Mouse (Mus musculus) sigmoid colon, adult 10 weeks (tissue): ENCODE measurements around the gene Olfr190. TPM values are rescaled to one million over a fixed set of nuclear protein-coding genes. Genes with fewer than 3 reads are reported as not detected.

Experiments used
- polyA plus RNA-seq: library from polyadenylated mRNA; stranded (reverse); fragments of 350-450 nt; fragmentation: Illumina TruSeq; extraction: RNeasy Lipid Tissue Mini Kit (QIAGEN cat#74804); gene quantifications from one replicate; pipeline ENCODE4 v1.2.3, GENCODE M21; 2014; ENCODE audit warnings: low read depth, low replicate concordance

Olfr190 gene
- not detected for polyA plus RNA-seq

GRCm38 (mm10) chr16:59077905-59078304 is at the start of gene Olfr190:
Gene Olfr190 (minus strand): TSS chr16:59078005.

GRCm38 (mm10) chr16:59120969-59121368 is 43.2 kb upstream of the Olfr190 start, which contains the start of gene Olfr194:
Gene Olfr194 (minus strand): TSS chr16:59121069.

GRCm38 (mm10) chr16:59111781-59112180 is 34.0 kb upstream of the Olfr190 start, which contains the start of gene Olfr193:
Gene Olfr193 (minus strand): TSS chr16:59111881.

DNA sequence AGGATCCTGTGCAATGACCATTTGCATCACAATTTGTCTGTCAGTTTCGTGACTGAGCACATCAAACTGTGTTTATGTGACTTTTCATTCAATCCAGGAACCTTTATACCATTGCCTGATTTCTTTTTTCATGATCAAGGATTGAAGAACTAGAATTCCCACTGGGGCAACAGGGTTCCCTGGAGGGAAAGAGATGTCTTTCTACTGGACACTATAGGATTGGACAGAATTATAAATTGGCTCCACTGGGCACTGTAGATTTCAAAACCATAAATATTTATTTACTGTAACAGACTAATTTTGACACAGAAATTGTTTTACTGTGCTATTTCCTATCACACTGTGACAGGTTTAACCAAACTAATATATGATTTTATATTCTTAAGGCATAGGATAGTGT is 11.9 kb upstream of the Olfr190 start, which contains the start of gene Olfr191:
TSS of gene Olfr191 (minus strand) at position 101 of the 400 bp plus-strand sequence.

GRCm38 (mm10) chr16:59039710-59040109 is 38.1 kb downstream of the Olfr190 start, which contains the start of gene Olfr187:
Gene Olfr187 (minus strand): TSS chr16:59039767.

DNA sequence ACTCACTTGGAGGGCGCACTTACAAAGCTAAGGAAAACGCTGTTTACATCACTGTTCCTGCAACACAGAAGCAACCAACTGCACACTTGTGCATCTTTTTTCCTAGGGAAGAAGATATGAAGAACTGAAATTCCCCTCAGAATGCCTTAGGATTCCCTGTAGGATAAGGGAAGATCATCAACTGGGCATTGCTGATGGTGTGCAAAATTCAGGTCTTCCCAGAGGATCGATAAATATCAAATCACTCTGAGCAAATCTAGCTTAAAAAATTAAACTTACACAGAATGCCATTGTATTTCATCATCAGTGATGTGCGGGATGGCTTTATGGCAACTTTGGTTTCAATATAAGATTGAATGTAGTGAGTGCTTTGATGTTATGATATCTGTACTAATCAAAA is 47.6 kb downstream of the Olfr190 start, which contains the start of gene Olfr186:
TSS of gene Olfr186 (minus strand) at position 101 of the 400 bp plus-strand sequence.

Other genes starting within 250 kb of the Olfr190 start
- not detected for gene Olfr177, start 203.2 kb downstream of the Olfr190 start, polyA plus RNA-seq
- not detected for gene Olfr178, start 185.9 kb downstream of the Olfr190 start, polyA plus RNA-seq
- not detected for gene Olfr181, start 149.2 kb downstream of the Olfr190 start, polyA plus RNA-seq
- gene Olfr180, start 148.6 kb downstream of the Olfr190 start, polyA plus RNA-seq, result not detected
- not detected for gene Olfr183, start 82.6 kb downstream of the Olfr190 start, polyA plus RNA-seq
- gene Olfr186, start 47.7 kb downstream of the Olfr190 start, polyA plus RNA-seq, result not detected
- not detected for gene Olfr187, start 38.2 kb downstream of the Olfr190 start, polyA plus RNA-seq
- gene Olfr191, start 11.8 kb upstream of the Olfr190 start, polyA plus RNA-seq, result not detected
- not detected for gene Olfr193, start 33.9 kb upstream of the Olfr190 start, polyA plus RNA-seq
- gene Olfr194, start 43.1 kb upstream of the Olfr190 start, polyA plus RNA-seq, result not detected
- gene Olfr195, start 69.0 kb upstream of the Olfr190 start, polyA plus RNA-seq, result not detected
- gene Olfr196, start 92.4 kb upstream of the Olfr190 start, polyA plus RNA-seq, result not detected
- not detected for gene Olfr198, start 125.5 kb upstream of the Olfr190 start, polyA plus RNA-seq
- gene Olfr199, start 141.8 kb upstream of the Olfr190 start, polyA plus RNA-seq, result not detected
- gene Olfr201, start 194.6 kb upstream of the Olfr190 start, polyA plus RNA-seq, result not detected
- not detected for gene Olfr202, start 208.8 kb upstream of the Olfr190 start, polyA plus RNA-seq
- not detected for gene Olfr203, start 220.9 kb upstream of the Olfr190 start, polyA plus RNA-seq
- not detected for gene Olfr204, start 240.2 kb upstream of the Olfr190 start, polyA plus RNA-seq